Mouse (Mus musculus): ENCODE measurements around the gene Cachd1. TPM values are rescaled to one million over a fixed set of nuclear protein-coding genes. Genes with fewer than 3 reads are reported as not detected.

Cachd1 gene
- total RNA-seq, 2 experiments from 2014 or later: 13.6 to 16.9 TPM

- intact Hi-C loops (cut with DNase I): no loop called here
- no peak for DNase-seq (ENCODE audit: low spot score in 2 of 2)
Measured at GRCm38 (mm10) chr4:100963341-100963740, 186.9 kb downstream of the Cachd1 start.

- DNase-seq (ENCODE audit: low spot score in 2 of 2): no peak
- intact Hi-C loops (cut with DNase I): no loop called here
Measured at GRCm38 (mm10) chr4:100963796-100964195, 187.3 kb downstream of the Cachd1 start.

GRCm38 (mm10) chr4:100967703-100968392, 191.4 kb downstream of the Cachd1 start:
- intact Hi-C loops (cut with DNase I): no loop called here
- no peak for DNase-seq (ENCODE audit: low spot score in 2 of 2)

- intact Hi-C loops (cut with DNase I): no loop called here
- no peak for DNase-seq (ENCODE audit: low spot score in 2 of 2)
Measured at GRCm38 (mm10) chr4:100973641-100974454, 197.4 kb downstream of the Cachd1 start.

DNA sequence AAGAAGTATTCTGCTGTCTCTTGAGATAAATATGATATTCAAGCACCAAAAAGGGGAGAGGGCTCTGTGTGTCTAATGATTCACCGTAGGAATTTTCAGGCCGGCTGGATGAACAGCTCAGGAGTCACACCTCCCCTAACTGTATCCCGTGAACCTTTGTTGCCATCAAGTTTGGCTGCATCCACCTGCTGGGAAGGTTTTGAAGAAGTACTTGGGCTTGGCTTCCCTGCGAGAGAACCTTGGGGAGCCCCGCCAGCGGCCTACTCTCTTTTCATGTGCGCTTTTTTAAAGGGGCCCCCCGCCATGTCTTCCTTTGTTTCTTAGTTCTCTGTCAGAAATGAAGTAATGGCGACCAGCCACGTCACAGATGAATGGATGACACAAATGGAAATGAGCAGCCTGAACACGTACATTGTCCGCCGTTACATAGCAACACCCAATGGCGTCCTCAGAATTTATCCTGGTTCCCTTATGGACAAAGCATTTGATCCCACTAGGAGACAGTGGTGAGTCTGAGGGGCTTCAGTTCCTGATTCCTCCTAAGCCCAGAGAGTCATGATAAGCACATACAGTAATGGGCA, 198.1 kb downstream of the Cachd1 start:
- intact Hi-C loops (cut with DNase I): no loop called here
- DNase-seq (ENCODE audit: low spot score in 2 of 2): no peak

DNA sequence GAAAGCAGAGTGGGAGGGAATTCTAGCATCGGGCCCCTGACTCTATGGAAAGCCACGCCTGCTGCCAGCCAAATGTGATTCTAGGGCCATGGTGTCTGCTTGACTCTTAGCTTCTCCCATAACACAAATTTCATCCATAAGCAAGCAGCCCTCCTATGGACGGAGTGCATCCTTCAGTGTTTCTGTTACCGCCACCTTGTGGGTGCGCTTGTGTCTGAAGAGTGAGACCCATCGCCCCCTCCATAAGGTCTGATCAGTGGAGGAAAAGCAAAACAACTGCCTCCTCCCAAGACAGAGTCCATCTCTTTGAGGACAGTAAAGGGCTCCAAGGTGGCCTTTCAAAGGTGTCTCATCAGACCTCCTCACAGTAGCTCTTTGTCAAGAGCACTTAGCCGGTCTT, 201.0 kb downstream of the Cachd1 start:
- no peak for DNase-seq (ENCODE audit: low spot score in 2 of 2)
- intact Hi-C loops (cut with DNase I): no loop called here

DNA sequence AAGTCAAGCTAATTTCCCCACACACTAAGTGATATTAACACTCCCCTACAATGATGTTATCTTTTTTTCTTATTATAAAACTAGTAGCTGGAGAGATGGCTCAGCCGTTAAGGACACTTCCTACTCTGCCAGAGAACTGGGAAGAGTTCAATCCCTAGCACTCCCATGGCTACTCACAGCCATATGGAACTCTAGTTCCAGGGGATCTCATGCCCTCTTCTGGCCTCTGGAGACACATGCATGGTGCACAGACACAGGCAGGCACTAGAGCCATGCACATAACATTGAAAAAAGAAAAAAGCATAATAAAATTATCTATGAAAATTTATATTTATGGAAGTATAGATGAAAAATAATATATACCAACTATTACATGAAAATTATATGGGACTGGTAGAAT, 210.7 kb downstream of the Cachd1 start:
- intact Hi-C loops (cut with DNase I): loop anchor here (5.0 kb wide), 2 partner anchors 260 to 400 kb away; no protein-coding TSS in a partner anchor
- DNase-seq (ENCODE audit: low spot score in 2 of 2): no peak

GRCm38 (mm10) chr4:100988231-100988799, 211.8 kb downstream of the Cachd1 start:
- intact Hi-C loops (cut with DNase I): loop anchor here (5.0 kb wide), 2 partner anchors 261 to 401 kb away; no protein-coding TSS in a partner anchor
- DNase-seq (ENCODE audit: low spot score in 2 of 2): no peak

- no peak for DNase-seq (ENCODE audit: low spot score in 2 of 2)
- intact Hi-C loops (cut with DNase I): loop anchor here (5.0 kb wide), 1 partner anchor 214 kb away; the partner anchor contains the start of gene Cachd1
Measured at GRCm38 (mm10) chr4:100990996-100991395, 214.5 kb downstream of the Cachd1 start.

GRCm38 (mm10) chr4:100992086-100992485, 215.6 kb downstream of the Cachd1 start:
- DNase-seq (ENCODE audit: low spot score in 2 of 2): no peak
- intact Hi-C loops (cut with DNase I): loop anchor here (5.0 kb wide), 1 partner anchor 215 kb away; the partner anchor contains the start of gene Cachd1

GRCm38 (mm10) chr4:100994442-100995255, 218.2 kb downstream of the Cachd1 start:
- intact Hi-C loops (cut with DNase I): loop anchor here (5.0 kb wide), 1 partner anchor 217 kb away; the partner anchor contains the start of gene Cachd1
- DNase-seq (ENCODE audit: low spot score in 2 of 2): no peak

GRCm38 (mm10) chr4:100995617-100996016, 219.1 kb downstream of the Cachd1 start:
- intact Hi-C loops (cut with DNase I): no loop called here
- DNase-seq (ENCODE audit: low spot score in 2 of 2): no peak

DNA sequence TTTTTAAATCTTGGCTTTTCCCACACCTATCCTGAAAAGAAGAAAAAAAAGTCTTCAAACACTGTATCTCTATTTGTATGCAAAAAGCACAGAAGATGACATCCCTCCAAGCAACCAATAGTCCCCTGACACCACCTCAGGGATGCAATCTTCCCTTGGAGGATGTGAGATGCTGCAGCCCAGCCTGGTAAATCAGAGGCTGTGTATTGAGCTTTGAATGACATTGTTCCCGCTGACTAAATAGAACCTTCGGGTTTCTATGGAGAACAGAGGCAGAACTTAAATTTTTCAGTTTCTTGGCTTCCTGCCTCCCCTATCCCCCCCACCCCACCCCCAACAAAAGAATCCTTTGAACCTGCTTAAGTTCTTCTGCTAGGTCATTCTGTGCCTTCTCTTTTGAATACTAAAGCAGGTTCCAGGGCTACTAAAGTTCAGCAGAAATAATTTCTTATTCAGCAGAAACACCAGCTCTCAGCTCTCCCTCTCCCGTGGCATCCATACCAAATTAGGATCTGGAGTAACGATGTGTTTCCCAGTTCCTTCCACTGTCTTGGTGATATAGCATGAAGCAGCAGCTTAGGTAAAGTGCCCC, 219.7 kb downstream of the Cachd1 start:
- intact Hi-C loops (cut with DNase I): no loop called here

GRCm38 (mm10) chr4:100998145-100998544, 221.7 kb downstream of the Cachd1 start:
- intact Hi-C loops (cut with DNase I): loop anchor here (2.0 kb wide), 2 partner anchors 73 to 149 kb away; no protein-coding TSS in a partner anchor
- peak; percentile 41 to 48 for DNase-seq (ENCODE audit: low spot score in 2 of 2)

More for the DNA sequence above, 219.7 kb downstream of the Cachd1 start:
- DNase-seq (ENCODE audit: low spot score in 2 of 2): no peak

GRCm38 (mm10) chr4:100998906-100999305, 222.4 kb downstream of the Cachd1 start:
- DNase-seq (ENCODE audit: low spot score in 2 of 2): no peak
- intact Hi-C loops (cut with DNase I): loop anchor here (2.0 kb wide), 2 partner anchors 72 to 148 kb away; no protein-coding TSS in a partner anchor

DNA sequence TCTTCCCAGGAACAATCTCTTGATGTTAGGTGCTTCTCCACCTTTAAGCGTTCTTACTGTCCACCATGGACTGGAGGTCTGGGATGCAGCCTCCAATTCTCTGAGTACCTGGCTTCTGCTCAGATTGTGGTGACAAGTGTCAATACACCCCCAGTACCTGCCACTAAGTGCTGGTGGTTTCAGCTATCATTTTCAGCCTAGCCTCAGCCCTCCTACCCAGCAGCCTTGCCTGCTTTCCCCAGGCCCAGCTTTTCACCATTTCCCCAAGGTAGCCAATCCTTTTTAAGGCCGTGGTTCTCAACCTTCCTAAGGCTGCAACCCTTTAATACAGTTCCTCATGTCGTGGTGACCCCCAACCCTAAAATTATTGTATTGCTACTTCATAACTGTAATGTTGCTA, 224.1 kb downstream of the Cachd1 start:
- intact Hi-C loops (cut with DNase I): no loop called here
- DNase-seq (ENCODE audit: low spot score in 2 of 2): no peak

DNA sequence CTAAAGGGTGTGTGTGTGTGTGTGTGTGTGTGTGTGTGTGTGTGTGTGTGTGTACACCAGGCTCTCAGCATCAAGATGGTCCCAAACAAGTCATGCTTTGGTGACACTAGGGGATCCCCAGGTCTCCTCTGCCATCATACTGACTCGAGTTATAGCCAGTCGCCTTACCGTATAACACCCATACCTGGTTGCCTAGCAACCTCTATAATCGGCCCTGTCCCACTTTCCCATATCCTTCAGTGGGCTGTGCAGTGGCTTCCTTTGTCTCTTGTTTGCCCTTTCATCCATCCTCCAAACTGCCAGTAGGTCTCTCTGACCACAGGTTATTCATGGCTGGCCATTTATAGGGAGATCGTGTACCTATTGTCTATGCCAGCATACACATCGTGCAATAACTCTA, 224.6 kb downstream of the Cachd1 start:
- intact Hi-C loops (cut with DNase I): no loop called here
- no peak for DNase-seq (ENCODE audit: low spot score in 2 of 2)

DNA sequence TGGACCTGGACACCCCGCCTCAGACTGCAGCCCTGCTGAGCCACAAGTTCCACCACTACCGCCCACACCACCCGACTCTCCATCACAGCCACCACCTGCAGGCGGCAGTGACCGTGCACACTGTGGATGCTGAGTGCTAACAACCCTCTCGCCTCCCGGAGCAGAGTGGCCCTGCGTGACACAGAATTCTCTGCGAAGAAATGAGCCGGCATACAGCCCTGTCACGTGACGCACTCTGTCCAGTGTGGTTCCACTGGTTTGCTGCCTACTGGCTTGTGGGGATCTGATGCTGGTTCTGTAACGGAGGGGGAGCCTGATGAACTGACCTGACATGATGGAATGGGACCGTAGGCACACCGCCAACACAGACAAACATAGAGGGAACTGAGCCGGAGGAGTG, 226.5 kb downstream of the Cachd1 start:
- DNase-seq (ENCODE audit: low spot score in 2 of 2): no peak
- intact Hi-C loops (cut with DNase I): no loop called here

DNA sequence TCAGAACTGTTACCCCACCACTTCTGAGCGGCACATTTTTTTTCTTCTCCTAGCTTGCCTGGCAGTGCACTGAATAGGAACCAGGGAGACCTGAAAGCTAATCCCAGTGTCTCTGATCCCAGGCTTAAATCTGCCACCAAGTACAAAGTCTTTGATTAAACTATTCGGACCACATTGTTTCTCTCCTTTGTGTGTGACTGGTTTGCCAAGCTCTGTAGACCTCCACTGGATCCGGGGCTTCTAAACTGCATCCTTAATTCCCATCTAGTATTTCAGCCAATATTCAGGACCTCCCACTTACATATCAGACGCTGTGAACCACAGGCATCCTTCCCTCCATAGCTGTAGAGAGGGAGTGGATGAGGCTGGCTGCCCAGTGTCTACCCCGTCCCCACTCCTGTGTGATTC, 231.9 kb downstream of the Cachd1 start:
- no peak for DNase-seq (ENCODE audit: low spot score in 2 of 2)
- intact Hi-C loops (cut with DNase I): no loop called here
